Mouse (Mus musculus) MN1 (cell line): Measurements from ENCODE around the gene Olfr1043.
"Not testable (repeated sequence)": the region's sequence is repeated elsewhere in the genome, so short reads cannot be mapped to it uniquely, and the experiment has no call there.

Source experiments
- DNase-seq: peaks from one replicate; pipeline ENCODE4 v3.0.0-alpha.2; 2016; ENCODE audit warnings: low spot score

The Olfr1043 gene

DNA sequence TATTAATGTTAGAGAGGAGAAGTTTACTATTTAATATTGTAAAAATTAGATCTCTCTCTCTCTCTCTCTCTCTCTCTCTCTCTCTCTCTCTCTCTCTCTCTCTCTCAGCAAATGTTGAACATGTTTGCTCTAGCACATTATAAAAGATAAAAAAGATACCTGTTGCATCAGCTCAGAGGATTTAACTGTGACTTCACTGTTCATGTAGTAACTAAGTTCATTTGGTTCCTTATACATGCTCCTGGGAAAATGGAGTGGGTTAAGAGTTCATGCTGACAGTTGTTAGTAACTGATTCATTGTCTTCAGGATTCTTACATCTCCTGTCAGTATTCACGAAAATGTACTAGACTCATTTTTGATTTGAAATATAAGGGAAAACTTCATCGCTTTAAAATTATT is at the start of gene Olfr1043:
Gene Olfr1043 (minus strand): TSS at position 101 of the 400 bp plus-strand sequence.
- no peak for DNase-seq

DNA sequence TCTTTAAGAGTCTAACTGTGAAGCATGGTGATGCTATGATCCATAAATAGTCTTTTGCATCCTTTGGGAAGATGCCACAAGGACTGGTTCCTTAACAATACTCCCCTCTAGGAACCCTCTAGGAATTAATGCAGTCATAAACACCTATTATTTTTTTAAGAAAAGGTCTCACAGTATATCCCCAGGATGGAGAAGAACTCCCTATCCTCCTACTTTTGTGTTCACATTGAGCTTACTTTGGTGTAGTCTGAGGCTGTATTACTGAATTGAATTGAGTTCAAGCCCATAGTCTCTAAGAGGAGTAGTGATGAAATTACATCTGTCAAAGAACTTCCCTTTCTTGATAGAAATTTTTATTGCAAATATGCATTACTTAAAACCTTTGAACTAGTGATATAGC is 35.6 kb upstream of the Olfr1043 start, which contains the start of gene Olfr1045:
Gene Olfr1045 (minus strand): TSS at position 101 of the 400 bp plus-strand sequence.
- DNase-seq, result no peak

DNA sequence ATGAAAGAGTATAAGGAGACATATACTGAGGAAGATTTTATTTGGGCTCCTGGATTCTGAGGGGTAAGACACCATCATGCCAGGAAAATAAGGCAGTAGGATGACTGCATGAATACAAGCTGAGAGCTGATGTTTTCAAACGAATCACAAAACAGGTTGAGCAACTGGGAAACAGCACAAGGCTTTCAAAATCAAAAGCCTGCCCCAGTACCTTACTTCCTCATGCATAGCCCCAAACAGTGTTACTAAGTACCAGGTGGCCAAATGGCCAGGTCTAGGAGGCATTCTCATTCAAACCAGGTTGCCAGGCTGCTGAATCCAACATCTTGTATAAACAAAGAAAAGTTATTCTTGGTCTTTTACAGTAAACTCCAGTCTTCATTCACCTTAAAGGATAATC is 28.5 kb upstream of the Olfr1043 start:
- DNase-seq, result no peak

GRCm38 (mm10) chr2:86185583-86185982 is 18.3 kb upstream of the Olfr1043 start, which contains the start of gene Olfr52:
TSS of gene Olfr52 (minus strand) at chr2:86185683.
- DNase-seq, result no peak

DNA sequence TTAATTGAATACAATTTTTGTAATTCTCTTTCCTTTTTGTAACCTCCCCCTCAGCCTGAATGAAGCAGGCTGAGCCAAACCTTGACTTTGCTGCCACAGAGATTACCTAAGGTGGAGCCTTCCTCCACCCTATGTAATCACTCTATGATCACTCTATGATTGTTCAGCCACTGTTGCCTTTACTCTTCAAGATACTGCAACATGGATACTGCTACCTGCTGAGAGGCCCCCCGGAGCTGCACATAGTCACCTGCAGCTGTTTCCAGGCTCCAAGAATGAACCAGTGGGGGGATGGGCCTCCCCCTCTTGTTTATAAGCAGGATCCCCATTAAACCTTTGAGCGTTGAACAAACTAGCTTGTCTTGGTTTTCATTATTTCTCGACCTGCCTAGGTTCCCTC is 12.6 kb upstream of the Olfr1043 start:
- DNase-seq, result no peak

DNA sequence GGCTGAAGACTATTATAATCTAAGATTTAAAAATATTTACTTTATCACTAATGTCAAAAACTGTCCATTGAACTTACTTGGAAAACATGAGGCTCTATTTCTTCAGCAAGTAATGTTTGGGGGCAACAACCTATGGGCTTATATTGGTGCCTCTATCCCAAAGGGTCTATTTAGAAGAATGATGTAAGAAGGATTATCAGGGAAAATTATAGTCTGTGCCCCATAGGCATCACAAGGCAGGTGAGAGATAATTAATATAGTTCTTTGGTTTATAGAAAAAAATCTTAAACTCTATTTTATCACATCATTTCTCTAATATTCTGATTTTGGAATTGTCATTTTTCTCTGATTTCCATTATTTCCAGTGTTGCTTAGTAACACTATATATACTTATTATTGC is 10.4 kb upstream of the Olfr1043 start, which contains the start of gene Olfr1044:
Gene Olfr1044 (minus strand): TSS at position 101 of the 400 bp plus-strand sequence.
- no peak for DNase-seq

- not testable (repeated sequence) for DNase-seq
Measured at GRCm38 (mm10) chr2:86175422-86175821, 8.1 kb upstream of the Olfr1043 start.

DNA sequence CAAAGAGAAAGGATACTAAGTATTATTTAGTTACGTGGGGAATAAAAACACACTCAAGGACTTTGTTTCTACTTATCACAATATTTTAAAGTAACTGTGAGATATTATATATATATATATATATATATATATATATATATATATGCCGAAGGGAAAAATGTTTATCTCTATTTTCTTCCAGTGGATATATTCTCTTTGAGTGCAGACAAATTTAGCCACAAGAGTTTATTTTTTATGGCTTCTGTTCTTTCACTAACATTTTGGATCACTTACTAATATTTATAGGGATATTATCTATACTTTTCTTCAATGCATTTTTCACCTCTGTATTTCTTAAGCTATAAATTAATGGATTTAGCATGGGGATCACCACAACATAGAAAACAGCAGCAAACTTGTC is 5.6 kb downstream of the Olfr1043 start, which contains the start of gene Olfr1042:
Gene Olfr1042 (minus strand): TSS at position 101 of the 400 bp plus-strand sequence.
- DNase-seq, result no peak

- no peak for DNase-seq
Measured at GRCm38 (mm10) chr2:86146632-86147031, 20.7 kb downstream of the Olfr1043 start, which contains the start of gene Olfr1040. TSS of gene Olfr1040 (minus strand) at chr2:86146732.

GRCm38 (mm10) chr2:86135828-86136227 is 31.5 kb downstream of the Olfr1043 start, which contains the start of gene Olfr1039:
TSS of gene Olfr1039 (minus strand) at chr2:86135928.
- DNase-seq, result no peak
